Mouse (Mus musculus): ENCODE results near the gene Lrrc45. TPM values are rescaled to one million over a fixed set of nuclear protein-coding genes. Genes with fewer than 3 reads are reported as not detected.
"Not testable (repeated sequence)": the region's sequence is repeated elsewhere in the genome, so short reads cannot be mapped to it uniquely, and the experiment has no call there.

Lrrc45 gene
- polyA plus RNA-seq, 1 experiment from 2014 or later: 81.3 TPM

DNA sequence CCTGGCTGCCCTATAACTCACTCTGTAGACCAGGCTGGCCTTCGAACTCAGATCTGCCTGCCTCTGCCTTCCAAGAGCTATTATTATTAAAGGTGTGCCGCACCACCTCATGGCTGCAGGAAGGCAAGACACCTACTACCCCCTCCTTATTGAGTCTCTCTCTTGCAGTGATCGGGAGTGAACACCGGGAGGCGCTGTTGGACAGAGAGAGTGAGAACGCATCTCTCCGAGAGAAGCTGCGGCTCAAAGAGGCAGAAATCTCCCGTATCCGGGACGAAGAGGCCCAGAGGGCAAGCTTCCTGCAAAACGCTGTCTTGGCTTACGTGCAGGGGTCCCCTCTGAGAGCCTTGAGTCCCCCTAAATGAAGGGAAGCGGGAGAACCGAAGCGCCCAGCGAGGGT lies 6.7 kb downstream of the Lrrc45 start:
- H3K27me3 ChIP-seq (replicated peaks): no peaks in the 10 kb centered on the region; the same call in 1 of the 2 replicates
- WGBS: 12% methylated on average over 17 of the region's 17 CpGs
- H3K4me2 ChIP-seq: peak overlapping the region; percentile 89
- H3K27ac ChIP-seq (replicated peaks): peak overlapping the region; percentile 81
- peak overlapping the region; percentile 63 for H3K4me3 ChIP-seq (replicated peaks)
- ATAC-seq (ENCODE audit: low FRiP score): peak; percentile 36
- H3K4me1 ChIP-seq: peaks cover 36% of the 10 kb centered on the region
- H3K9me3 ChIP-seq (replicated peaks): no peaks in the 10 kb centered on the region
- H3K36me3 ChIP-seq: peaks cover 43% of the 10 kb centered on the region
- peak overlapping the region; percentile 76 for H3K9ac ChIP-seq (replicated peaks)

DNA sequence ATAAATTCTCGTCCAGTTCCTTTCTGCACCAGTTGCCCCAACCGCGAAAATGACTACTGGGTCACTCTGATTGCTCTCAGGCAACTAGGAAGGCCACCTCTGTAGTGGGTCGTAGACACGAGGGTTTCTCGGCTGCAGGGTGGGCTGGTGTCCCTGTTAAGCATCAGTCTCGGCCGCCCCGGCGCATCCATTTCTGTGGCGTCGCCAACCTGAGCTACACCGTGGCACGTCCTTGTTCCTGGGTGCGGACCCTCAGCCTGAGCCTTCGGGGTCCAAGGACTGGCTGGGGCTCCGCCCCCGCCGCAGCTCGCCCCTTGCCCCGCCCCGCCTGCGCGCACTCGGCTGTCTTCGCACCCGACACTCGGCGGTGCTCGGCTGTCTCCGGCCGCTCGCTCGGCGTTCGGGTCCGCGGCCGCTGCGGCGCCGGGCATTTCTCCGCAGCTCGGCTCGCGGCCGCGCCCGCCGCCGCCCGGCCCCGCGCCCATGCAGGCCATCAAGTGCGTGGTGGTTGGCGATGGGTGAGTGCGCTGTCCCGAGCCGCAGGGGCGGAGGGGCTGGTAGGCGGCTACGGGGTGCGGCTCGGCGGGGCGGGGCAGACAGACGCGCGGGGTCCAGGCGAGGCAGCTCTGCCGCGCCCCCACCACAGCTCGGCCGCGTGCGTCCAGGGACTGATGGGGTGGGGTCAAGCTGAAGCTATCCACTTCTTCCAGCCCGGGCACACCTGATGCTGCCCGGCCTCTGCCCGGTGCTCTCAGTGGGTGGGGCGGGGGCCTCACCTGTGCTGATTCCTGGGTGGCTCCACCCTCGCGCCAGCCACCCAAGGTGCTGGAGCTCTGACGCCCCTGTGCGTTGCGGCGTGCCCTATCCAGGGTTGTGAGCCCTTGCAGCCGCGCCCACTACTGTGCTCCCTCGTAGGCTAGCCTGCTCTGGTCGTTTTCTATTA lies 7.7 kb downstream of the Lrrc45 start, which contains the start of gene Rac3:
Rac3 (plus strand) TSS at position 347 of the 943 bp plus-strand sequence.
- Histone ChIP-seq H3K4me3 (replicated peaks) (peak within 1 kb of the TSS; percentile 63), H3K27me3 (replicated peaks) (peaks cover 7% of the 10 kb centered on the region; the same call in 1 of the 2 replicates), H3K36me3 (peaks cover 39% of the 10 kb centered on the region), H3K27ac (replicated peaks) (peak within 1 kb of the TSS; percentile 81), H3K4me1 (peaks cover 36% of the 10 kb centered on the region), H3K9me3 (replicated peaks) (no peaks in the 10 kb centered on the region), H3K4me2 (peak within 1 kb of the TSS; percentile 89), H3K9ac (replicated peaks) (peak within 1 kb of the TSS; percentile 76)
- ATAC-seq (ENCODE audit: low FRiP score): peak; percentile 91
- under 1% methylated on average over 84 of the region's 90 CpGs for WGBS

DNA sequence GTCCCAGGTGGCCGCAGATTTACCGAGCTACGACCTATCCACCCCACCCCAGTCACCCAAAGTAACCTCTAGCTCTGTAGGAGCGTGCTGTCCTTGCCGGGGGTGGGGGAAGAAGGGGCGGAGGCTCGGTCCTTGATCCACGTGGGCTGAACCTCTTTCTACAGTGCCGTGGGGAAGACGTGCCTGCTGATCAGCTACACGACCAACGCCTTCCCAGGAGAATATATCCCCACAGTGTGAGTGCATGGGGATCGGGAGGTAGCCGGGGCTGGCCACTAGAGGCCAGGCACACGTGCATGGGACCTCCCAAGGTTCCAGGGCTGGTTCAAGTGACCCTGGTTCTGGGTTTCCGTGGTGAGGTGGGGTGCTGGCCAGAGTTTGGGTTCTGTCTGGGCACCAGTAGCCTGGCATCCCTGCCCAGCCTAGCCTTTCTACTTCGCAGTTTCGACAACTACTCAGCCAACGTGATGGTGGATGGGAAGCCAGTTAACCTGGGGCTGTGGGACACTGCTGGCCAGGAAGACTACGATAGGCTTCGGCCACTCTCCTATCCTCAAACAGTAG lies 8.4 kb downstream of the Lrrc45 start:
- H3K27me3 ChIP-seq (replicated peaks): peaks cover 7% of the 10 kb centered on the region; the same call in 1 of the 2 replicates
- H3K36me3 ChIP-seq: peaks cover 36% of the 10 kb centered on the region
- H3K9ac ChIP-seq (replicated peaks): peak overlapping the region; percentile 76
- peak overlapping the region; percentile 81 for H3K27ac ChIP-seq (replicated peaks)
- no peaks in the 10 kb centered on the region for H3K9me3 ChIP-seq (replicated peaks)
- H3K4me2 ChIP-seq: peak overlapping the region; percentile 89
- H3K4me3 ChIP-seq (replicated peaks): peak overlapping the region; percentile 63
- WGBS: 19% methylated on average over 21 of the region's 21 CpGs
- peaks cover 44% of the 10 kb centered on the region for H3K4me1 ChIP-seq
- peak; percentile 19 for ATAC-seq (ENCODE audit: low FRiP score)

GRCm38 (mm10) chr11:120722761-120723382 lies 9.1 kb downstream of the Lrrc45 start:
- Histone ChIP-seq H3K4me3 (replicated peaks) (peak overlapping the region; percentile 63), H3K36me3 (peaks cover 29% of the 10 kb centered on the region), H3K9me3 (replicated peaks) (no peaks in the 10 kb centered on the region), H3K9ac (replicated peaks) (no peak overlapping the region), H3K4me2 (peak overlapping the region; percentile 89), H3K4me1 (peaks cover 44% of the 10 kb centered on the region), H3K27me3 (replicated peaks) (peaks cover 7% of the 10 kb centered on the region; the same call in 1 of the 2 replicates), H3K27ac (replicated peaks) (no peak overlapping the region)
- 89% methylated on average over 11 of the region's 11 CpGs for WGBS
- no peak for ATAC-seq (ENCODE audit: low FRiP score)

GRCm38 (mm10) chr11:120723509-120723908 lies 9.8 kb downstream of the Lrrc45 start:
- Histone ChIP-seq H3K27me3 (replicated peaks) (peaks cover 7% of the 10 kb centered on the region; the same call in 1 of the 2 replicates), H3K9ac (replicated peaks) (no peak overlapping the region)
- no peak for ATAC-seq (ENCODE audit: low FRiP score)

DNA sequence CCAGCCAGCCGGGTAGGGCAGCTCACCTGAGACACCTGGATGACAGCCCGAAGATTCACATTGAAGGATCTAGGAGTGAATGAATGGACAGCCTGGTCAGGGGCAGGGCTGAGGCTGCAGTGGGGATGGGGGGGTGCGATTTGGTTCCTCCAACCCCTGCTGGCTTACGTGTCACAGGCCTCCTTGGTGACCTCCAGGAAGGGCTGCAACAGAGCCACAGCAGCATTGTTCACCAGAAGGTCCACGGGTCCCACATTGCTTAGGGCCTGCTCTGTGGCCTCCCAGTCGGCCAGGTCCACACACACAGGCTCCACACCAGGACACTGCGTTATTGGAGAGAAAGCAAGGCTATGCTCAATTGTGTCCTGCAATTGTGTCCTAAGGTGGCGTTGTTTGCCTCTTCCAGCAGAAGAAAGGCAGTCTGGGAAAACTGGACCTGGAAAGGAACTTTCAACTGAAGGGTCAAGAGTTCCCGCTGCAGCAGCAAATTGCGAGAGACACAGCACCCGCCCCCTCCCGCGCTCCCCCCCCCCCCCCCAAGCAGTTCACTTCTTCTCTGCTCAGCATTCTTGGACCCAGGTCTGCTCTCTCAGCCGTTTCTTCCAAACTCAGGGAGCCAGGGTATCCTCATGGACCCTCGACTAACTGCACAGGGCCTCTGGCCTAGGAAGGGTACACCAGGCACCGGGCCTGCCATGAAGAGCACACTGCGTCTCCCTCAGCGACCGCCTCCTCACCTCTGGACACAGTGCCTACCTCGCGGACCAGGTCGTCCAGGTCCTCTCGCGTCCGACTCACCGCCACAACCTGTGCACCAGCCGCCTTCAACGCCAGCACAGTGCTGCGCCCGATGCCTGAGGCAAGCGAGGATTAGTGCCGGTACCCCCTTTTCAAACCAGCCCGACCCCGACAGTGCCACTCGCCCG lies 12.8 kb downstream of the Lrrc45 start:
- 20% methylated on average over 34 of the region's 36 CpGs for WGBS
- Histone ChIP-seq H3K27ac (replicated peaks) (no peak overlapping the region), H3K36me3 (peaks cover 13% of the 10 kb centered on the region; the same call in 1 of the 2 replicates), H3K4me2 (peak overlapping the region; percentile 93), H3K4me1 (peaks cover 31% of the 10 kb centered on the region), H3K9me3 (replicated peaks) (no peaks in the 10 kb centered on the region), H3K4me3 (replicated peaks) (peak overlapping the region; percentile 53), H3K9ac (replicated peaks) (peak overlapping the region; percentile 57), H3K27me3 (replicated peaks) (peaks cover 7% of the 10 kb centered on the region; the same call in 1 of the 2 replicates)
- ATAC-seq (ENCODE audit: low FRiP score): peak; percentile 3; the same call in 1 of the 2 replicates

More at GRCm38 (mm10) chr11:120723509-120723908, 9.8 kb downstream of the Lrrc45 start:
- peaks cover 24% of the 10 kb centered on the region for H3K36me3 ChIP-seq
- H3K4me1 ChIP-seq: peaks cover 44% of the 10 kb centered on the region
- no peak overlapping the region for H3K27ac ChIP-seq (replicated peaks)
- 89% methylated on average over 7 of the region's 7 CpGs for WGBS
- H3K4me2 ChIP-seq: no peak overlapping the region
- no peaks in the 10 kb centered on the region for H3K9me3 ChIP-seq (replicated peaks)
- no peak overlapping the region for H3K4me3 ChIP-seq (replicated peaks)

GRCm38 (mm10) chr11:120727169-120727527 lies 13.4 kb downstream of the Lrrc45 start, which contains the start of gene Dcxr:
Gene Dcxr, minus strand, starts transcription at chr11:120727281.
- no peak within 1 kb of the TSS for H3K27ac ChIP-seq (replicated peaks)
- no peaks in the 10 kb centered on the region for H3K9me3 ChIP-seq (replicated peaks)
- under 1% methylated on average over 14 of the region's 14 CpGs for WGBS
- peaks cover 26% of the 10 kb centered on the region for H3K4me1 ChIP-seq
- H3K9ac ChIP-seq (replicated peaks): peak within 1 kb of the TSS; percentile 57
- H3K27me3 ChIP-seq (replicated peaks): peaks cover 7% of the 10 kb centered on the region; the same call in 1 of the 2 replicates
- peak; percentile 77 for ATAC-seq (ENCODE audit: low FRiP score)
- H3K36me3 ChIP-seq: peaks cover 13% of the 10 kb centered on the region; the same call in 1 of the 2 replicates
- H3K4me2 ChIP-seq: peak within 1 kb of the TSS; percentile 93
- peak within 1 kb of the TSS; percentile 53 for H3K4me3 ChIP-seq (replicated peaks)

DNA sequence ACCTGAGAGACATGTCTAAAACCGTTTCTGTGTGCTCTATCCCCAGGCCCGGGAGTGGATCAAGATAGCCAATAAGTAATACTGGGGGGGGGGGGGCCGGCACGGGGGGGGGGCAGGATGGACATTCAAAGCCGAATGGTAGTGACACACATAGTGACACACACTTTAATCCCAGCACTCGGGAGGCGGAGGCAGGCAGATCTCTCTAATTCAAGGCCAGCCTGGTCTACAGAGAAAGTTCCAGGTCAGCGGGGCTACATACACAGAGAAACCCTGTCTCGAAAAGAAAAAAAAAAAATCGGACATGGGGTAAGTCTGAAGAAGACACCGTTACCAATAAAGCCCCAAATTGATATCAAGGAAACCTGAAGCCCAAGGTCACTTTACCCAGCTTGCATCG lies 13.8 kb downstream of the Lrrc45 start:
- H3K9me3 ChIP-seq (replicated peaks): no peaks in the 10 kb centered on the region
- no peak overlapping the region for H3K9ac ChIP-seq (replicated peaks)
- H3K4me1 ChIP-seq: peaks cover 22% of the 10 kb centered on the region
- WGBS: 64% methylated on average over 11 of the region's 12 CpGs
- peak overlapping the region; percentile 93 for H3K4me2 ChIP-seq
- ATAC-seq (ENCODE audit: low FRiP score): no peak
- H3K4me3 ChIP-seq (replicated peaks): no peak overlapping the region; the same call in 1 of the 2 replicates
- H3K27me3 ChIP-seq (replicated peaks): peaks cover 7% of the 10 kb centered on the region; the same call in 1 of the 2 replicates
- no peak overlapping the region for H3K27ac ChIP-seq (replicated peaks)
- peaks cover 13% of the 10 kb centered on the region; the same call in 1 of the 2 replicates for H3K36me3 ChIP-seq

DNA sequence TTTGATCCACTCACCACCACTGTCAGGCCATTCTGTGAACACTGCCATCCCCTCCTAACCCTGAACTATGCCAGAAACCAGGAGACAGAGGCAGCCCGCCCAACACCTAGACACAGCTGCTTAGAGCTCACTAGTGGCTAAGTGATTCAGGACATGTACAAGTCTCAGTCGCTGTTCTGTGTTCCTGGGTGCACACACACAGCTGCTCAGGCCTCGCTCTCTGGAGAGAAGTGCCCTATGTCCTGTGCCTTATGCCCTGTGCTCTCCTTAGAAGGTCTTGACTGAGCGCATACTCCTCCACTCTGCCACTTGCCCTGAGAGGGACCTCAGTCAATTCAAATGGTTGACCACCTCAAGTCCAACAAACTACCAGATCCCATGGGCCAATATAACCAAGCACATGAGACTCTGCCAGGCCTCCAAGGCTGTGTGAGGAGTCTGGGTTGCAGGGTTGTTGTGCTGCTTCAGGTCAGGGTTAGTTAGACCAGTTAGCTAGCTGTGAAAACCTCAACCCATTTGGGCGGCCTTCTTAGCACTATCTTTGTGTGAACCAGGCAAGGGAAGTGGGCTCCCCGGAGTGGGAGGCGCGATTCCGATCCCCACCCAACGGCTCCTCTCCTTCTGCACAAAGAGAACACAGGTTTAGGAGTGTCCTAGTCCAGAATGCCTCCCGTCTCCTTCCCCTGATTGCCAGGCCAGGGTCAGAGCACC lies 15.0 kb downstream of the Lrrc45 start:
- ATAC-seq (ENCODE audit: low FRiP score): no peak
- Histone ChIP-seq H3K4me1 (peaks cover 16% of the 10 kb centered on the region), H3K4me3 (replicated peaks) (no peak overlapping the region), H3K9me3 (replicated peaks) (no peaks in the 10 kb centered on the region), H3K27ac (replicated peaks) (no peak overlapping the region), H3K27me3 (replicated peaks) (0 out of 2 replicates have a peak, but pooled peaks cover 7% of the 10 kb centered on the region), H3K36me3 (peaks cover 9% of the 10 kb centered on the region; the same call in 1 of the 2 replicates), H3K4me2 (no peak overlapping the region), H3K9ac (replicated peaks) (no peak overlapping the region)
- WGBS: 70% methylated on average over 11 of the region's 11 CpGs

DNA sequence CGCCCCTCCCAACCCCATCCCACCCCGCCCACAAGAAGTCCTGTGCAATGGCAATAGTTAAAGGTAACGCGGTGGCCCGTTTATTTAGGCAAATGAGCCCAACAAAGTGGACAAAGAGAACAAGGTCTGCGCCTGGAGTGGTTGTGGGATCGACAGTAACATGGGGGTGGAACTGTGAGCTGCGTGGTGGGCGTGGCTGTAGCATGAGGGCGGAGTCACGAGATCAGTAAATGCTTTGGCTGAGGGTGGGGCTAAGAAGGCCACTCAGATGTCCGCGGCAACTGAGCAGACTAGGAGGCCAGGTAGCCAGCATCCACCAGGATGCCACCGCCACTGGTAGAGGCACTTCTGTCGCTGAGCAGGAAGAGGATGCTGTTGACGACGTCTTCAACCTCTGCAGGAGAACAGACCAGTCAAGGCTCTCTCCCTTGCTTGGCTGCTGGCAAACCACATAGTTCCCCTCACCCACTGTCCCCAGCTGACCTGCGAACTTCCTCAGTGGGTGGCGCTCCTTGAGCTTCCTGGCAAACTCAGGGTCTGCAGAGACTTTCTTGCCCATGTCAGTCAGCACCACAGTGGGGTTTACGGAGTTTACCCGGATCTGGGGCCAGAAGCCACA lies 15.8 kb downstream of the Lrrc45 start:
- H3K27me3 ChIP-seq (replicated peaks); ATAC-seq (ENCODE audit: low FRiP score); H3K4me3 ChIP-seq (replicated peaks); H3K27ac ChIP-seq (replicated peaks); H3K9me3 ChIP-seq (replicated peaks); H3K36me3 ChIP-seq; H3K9ac ChIP-seq (replicated peaks): not testable (repeated sequence)
- Histone ChIP-seq H3K4me1 (peaks cover 16% of the 10 kb centered on the region), H3K4me2 (peak overlapping the region; percentile 40)
- WGBS: 2% methylated on average over 17 of the region's 21 CpGs

All from neural tube, embryonic 15.5 days (tissue).